Mouse (Mus musculus) heart, adult 18-20 months (tissue): ENCODE data around the gene Mvb12b. TPM values are rescaled to one million over a fixed set of nuclear protein-coding genes. Genes with fewer than 3 reads are reported as not detected.

Source experiments
- DNase-seq, 2 experiments: peaks; one replicate each; pipeline ENCODE4 v3.0.0; 2021 to 2022; ENCODE audit warnings: mixed read lengths in 1 of 2
- total RNA-seq, 2 experiments: library from RNA; stranded (reverse); gene quantifications; 2 replicates each; pipeline ENCODE4 v1.2.3; 2021

Gene Mvb12b
- total RNA-seq, 2 experiments from 2014 or later: 18.7 to 22.5 TPM

DNA sequence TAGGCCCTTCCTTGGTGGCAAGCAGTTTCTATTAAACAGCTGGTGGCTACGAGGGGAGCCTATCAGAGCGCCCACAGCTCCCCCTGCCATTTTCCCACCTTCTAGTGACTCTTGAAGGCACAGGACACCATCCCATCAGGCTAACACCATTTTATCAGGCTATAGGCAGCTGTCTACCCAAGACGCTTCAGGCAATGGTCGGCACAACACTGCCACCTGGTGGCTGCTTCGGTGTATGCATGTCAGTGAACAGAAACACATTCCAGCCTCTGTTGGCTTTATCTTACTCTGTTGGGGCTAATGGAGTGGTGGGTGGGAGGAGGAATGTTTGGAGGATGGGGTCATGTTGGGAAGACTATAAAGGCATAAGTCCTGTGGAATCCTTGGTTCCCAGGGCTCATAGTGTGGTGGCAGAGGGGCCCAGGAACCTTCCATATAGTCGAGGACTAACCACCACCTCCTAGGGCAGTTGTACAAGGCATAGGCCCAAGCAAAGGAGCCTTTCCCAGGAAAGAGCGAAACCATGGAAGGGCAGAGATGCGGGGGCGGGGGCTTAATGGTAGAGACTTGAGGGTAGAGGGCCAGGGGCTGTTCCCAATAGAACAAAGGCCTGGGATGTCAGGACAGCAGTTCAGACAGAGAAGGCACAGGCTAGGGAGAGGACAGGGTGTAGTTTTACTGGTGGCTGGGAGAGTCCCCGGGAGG lies 152.8 kb downstream of the Mvb12b start:
- peak; percentile 55 to 91 for DNase-seq

- no peak for DNase-seq
These were observed 158.0 kb downstream of the Mvb12b start for GRCm38 (mm10) chr2:33729701-33730100.

GRCm38 (mm10) chr2:33727199-33727598 lies 160.5 kb downstream of the Mvb12b start:
- DNase-seq: no peak

DNA sequence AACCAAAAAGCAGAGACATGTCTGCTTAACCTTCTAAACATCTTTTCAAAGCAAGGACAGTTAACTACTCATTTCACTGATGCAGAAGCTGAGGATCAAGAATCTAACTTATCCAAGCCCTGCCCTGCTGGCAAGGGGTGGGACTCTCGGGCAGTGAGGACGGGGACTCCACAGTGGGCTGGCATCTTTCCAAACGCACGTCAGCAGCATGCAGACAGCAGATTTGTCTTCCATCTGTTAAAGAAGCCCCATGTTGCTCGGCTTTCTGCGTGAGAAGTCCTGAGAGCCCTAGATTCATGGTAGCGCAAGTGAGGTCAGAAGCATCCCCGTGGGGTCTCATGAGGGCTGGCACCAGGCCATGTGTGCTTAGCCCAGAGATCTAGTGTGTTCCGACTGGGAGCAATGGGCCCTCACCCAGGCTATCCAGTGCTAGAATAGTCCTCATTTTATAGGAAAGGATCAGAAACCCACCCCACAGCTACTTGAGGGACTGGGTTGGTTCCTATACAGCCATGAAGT lies 167.3 kb downstream of the Mvb12b start:
- no peak for DNase-seq

DNA sequence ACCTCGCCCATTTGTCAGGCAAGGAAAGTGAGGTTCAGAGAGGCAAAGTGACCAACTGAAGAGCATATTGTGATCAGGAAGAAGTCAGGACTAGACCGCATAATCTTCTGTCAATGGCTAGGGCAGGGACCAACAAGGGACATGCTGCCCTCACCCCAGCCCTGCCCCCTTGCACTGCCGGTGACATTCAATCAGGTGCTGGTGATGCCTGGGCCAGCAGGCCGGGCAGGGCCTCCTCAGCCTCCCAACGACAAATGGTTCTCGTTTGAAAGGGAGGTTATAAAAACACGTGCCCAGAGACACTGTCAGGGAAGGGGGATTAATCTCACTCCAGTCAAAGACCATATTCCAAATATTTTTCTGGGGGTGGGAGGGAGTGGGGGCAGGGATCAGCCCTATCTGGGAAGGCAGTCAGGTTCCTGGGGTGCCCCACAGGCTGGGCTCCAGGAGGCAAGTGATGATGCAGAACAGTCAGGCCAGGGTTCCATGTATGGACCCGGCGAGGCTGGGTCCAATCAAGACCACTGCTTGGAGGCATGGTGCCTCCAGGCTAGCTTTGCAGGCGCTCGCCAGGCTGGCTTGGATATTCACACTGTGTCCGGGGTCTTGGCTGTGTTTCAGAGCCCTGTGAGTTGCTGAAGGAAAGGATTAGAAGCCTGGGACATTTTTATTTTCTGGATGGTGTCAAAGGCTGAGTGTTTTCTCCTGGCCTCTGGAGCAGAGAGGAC lies 168.2 kb downstream of the Mvb12b start:
- DNase-seq: no peak

DNA sequence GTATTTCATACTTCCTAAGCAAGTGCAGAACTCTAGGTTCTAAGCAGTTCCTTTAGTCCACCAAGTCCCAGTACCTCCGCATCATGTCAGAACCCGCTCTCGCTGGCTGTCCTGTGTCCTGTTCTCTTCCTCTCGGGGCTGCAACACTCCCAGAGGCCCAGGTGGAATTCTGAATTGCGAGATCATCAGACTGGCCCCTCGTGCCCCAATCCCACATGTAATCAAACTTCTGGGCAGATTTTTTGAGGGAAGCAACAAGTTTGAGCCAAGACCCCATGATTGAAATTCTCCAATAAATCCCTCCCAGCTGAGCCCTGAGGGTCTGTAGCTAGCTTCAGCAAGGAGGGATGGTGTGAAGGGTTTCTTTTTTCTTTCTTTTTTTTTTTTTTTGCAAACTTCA lies 169.2 kb downstream of the Mvb12b start:
- DNase-seq: no peak

DNA sequence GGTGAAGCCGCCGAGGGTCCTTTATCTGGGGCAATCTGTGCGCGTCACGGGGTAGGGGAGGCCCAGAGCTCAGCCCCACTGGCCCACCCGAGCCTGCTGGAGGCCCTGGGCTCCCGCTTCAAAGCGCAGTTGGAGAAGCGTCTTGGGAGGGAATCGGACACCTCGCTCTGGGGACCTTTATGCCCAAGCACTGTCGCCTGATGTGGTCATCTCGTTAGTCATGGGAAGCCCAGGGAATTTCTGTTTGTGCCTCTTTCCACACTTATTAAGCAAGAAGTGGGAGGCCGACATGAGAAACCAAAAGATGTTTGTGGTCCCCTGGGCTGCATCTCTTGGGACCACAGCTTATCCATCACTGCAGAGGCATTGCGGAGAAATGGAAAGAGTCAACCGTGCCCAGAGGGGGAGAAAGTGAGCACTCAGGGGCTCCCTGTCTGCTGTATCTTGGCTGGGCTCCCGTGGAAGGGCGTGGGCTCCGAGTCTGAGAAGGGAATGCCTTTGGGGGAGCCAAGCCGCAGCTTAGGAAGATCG lies 169.9 kb downstream of the Mvb12b start:
- no peak for DNase-seq

- DNase-seq: no peak
These were observed 170.4 kb downstream of the Mvb12b start for GRCm38 (mm10) chr2:33717378-33717777.

- DNase-seq: no peak
These were observed 170.9 kb downstream of the Mvb12b start for GRCm38 (mm10) chr2:33716878-33717277.

- no peak for DNase-seq
These were observed 172.8 kb downstream of the Mvb12b start for GRCm38 (mm10) chr2:33714932-33715331.

GRCm38 (mm10) chr2:33713580-33714260 lies 174.0 kb downstream of the Mvb12b start:
- DNase-seq: no peak

DNA sequence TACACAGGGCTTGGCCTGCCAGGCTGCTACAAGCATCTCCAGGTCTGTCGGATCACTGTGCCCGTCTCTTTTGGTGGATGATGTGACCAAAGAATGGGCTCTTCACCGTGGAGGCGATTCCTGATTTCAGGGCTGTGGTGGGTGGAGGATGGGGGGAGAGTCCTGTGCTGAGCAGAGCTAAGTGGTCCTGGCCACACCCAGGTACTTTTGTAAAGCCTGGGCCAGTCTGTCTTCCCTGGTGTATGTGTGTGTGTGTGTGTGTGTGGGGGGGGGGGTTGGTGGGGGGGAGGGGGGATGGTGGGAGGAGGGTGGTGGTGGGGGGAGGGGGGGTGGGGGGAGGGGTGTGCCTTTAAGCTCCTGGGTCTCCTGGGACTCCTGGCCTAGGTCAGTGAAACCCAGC lies 174.9 kb downstream of the Mvb12b start:
- DNase-seq: no peak

- no peak for DNase-seq
These were observed 178.9 kb downstream of the Mvb12b start for GRCm38 (mm10) chr2:33708831-33709230.

GRCm38 (mm10) chr2:33708096-33708495 lies 179.7 kb downstream of the Mvb12b start:
- no peak for DNase-seq

DNA sequence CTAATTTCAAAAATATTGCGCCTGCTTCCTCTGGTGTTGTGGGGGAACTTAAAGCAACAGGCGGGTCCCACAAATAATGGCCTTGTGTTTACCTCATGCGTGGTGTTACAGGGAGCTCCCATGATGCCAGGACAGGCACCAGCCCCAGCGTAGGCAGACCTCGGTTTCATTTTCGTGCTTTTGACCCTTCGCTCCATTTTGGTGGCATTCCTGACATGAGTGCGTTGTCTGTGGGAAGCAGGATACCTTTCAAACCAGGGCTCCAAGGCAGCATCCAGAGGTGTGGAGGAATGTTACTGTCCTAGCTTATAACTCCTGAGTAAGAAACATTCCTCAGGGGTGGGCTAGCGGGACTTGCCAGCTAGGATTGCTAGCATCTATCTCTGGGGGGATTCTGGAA lies 181.3 kb downstream of the Mvb12b start:
- no peak for DNase-seq

DNA sequence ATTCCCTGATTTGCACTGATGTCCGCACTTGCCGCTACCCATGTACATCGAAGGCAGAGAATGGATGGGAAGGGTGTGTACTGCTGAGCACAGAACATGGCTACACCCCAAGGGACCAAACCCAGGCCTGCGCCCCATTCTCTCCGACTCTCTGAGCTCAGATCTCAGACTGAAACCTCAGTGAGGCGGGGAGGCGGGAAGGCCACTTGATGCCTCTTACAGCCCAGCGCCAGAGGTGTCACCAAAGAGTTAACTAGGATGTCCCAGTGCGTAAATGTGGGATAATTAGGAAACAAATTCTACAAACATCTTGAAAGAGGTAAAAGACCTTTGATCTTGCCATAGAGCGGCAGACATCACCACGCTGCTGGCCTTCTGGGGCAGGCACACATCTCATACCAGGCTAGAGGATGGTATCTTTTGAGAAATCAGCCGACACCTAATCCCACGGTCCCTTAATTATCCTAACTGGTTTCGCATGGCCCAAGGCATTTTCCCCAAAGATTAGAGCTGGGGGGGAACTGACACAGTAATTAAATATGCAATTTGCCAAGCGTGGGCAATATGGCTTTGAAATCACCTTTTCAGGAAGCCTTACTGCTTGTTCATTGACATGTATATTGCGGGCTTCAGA lies 181.9 kb downstream of the Mvb12b start:
- no peak for DNase-seq

- no peak for DNase-seq
These were observed 184.5 kb downstream of the Mvb12b start for GRCm38 (mm10) chr2:33703286-33703685.

DNA sequence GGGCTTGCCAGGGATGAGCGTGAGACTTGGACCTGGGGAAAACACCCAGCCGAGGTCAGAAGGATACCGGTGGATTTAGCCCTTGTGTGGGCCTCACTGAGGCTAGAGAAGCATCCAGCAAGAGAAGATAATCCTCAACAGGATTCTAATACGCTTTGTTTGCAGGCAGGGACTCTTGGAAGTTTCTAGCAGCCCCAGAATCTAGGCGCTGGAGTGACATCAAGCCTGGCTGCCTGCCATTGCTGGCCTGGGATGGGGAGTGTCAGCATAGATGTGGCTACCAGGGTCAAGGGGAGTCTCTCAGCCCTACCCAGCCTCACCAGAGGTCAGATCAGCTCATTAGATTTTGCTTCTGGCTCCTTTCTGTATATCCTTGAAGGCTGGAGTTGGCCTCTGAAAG lies 185.0 kb downstream of the Mvb12b start:
- DNase-seq: peak; percentile 55 to 67

DNA sequence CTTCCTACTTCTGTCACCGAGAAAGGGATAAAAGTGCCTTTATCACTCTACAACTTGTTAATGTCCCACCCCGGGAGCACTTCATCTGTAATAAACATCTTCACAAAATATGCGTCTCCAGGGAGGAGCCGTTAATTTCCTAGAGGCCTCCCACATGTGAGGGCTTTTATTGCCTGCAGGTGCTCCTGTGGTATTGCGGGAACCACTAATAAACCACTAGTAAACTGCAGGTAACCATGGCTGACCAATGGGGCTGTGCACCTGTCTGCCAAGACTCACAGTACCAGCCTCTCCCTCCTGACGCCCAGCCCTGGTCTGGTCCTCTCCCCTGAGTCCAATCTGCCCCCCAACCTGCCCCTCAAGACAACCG lies 186.3 kb downstream of the Mvb12b start:
- no peak for DNase-seq

GRCm38 (mm10) chr2:33700581-33701445 lies 186.9 kb downstream of the Mvb12b start:
- DNase-seq: no peak

DNA sequence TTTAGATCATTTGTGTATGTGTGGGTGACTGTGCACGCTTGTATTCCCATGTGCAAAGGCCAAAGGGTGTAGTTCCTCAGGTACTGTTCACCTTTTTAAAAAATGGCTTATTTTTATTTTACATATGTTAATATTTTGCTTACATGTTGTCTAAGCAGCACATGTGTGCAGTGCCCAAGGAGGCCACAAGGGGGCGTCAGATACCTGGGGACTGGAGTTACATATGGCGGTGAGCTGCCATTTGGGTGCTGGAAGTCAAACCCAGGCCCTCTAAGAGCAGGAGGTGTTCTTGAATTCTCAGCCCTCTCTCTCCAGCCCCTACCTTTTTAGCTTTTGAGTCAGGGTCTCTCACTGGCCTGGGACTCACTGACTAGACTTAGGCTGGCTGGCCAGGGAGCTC lies 188.8 kb downstream of the Mvb12b start:
- DNase-seq: no peak
